Mouse (Mus musculus) cerebellum, adult 2 months (tissue): ENCODE results near the gene Dlgap3.

ENCODE experiments used
- CTCF ChIP-seq: fragments of 200-500 bp; IDR thresholded peaks from 2 replicates; pipeline ENCODE4 v1.5.1; 2011; ENCODE audit warnings: low read depth, mild to moderate bottlenecking, control low read depth, low read length, moderate library complexity, borderline replicate concordance; ENCODE audit not compliant: insufficient read depth
- POLR2A ChIP-seq: fragments of 200-500 bp; IDR thresholded peaks from 2 replicates; pipeline ENCODE4 v1.6.1; 2011; ENCODE audit warnings: low read length, control low read depth, borderline replicate concordance; ENCODE audit not compliant: insufficient read depth

DNA sequence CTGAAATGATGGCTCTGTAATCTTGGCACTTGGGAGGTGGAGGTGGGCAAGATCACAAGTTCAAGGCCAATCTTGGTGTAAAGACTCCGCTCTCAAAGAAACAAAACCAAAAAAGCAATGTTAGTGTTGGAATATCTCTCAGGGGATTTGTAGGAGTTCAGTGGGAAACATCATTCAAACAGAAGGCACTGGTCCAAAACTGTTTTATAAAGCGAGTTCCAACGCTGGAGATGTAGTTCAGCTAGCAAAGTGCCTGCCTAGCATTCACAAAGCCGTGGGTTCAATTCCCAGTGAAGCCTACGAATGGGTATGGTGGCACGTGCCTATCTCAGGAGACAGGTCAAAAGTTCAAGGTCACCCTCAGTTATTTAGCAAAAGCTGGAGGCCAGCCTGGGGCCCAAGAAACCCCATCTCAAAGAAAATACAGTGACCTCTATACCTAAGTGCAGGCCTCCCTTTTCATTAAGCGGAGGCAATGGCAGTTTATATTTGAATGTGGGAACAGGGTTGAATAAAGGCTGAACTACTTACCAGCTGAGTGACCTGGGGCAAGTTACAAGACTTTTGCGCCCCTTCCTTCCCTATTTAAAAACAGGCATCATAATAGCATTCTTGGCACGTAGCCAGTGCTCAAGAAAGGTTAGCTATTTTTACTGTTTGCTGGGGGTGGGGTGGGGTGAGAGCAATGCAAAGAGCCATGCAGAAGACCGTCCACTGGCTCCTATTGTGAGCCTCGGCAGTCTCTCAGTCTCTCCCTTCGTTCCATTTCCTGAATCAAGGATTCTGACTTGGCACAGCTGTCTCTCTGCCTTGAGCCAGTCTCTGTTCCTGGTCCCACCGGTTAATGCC lies 32.0 kb downstream of the Dlgap3 start:
- TF ChIP-seq CTCF (no peak), POLR2A (no peak)
